Mouse (Mus musculus): ENCODE results near the gene Apc2. TPM values are rescaled to one million over a fixed set of nuclear protein-coding genes. Genes with fewer than 3 reads are reported as not detected.

The Apc2 gene
- polyA plus RNA-seq, 1 experiment from 2014 or later = 4.5 TPM

- peaks cover 3% of the 10 kb centered on the region; the same call in 1 of the 2 replicates for H3K27me3 ChIP-seq (ENCODE audit: control insufficient read depth, insufficient read depth, low read length)
- H3K4me1 ChIP-seq (ENCODE audit: control insufficient read depth, insufficient read depth, low read length) = peaks cover 13% of the 10 kb centered on the region
- H3K9ac ChIP-seq (ENCODE audit: low read length) = no peak overlapping the region
- H3K4me3 ChIP-seq (ENCODE audit: low read depth, low read length) = no peak overlapping the region
- no peaks in the 10 kb centered on the region for H3K36me3 ChIP-seq (ENCODE audit: control insufficient read depth, insufficient read depth, low read length)
- no peaks in the 10 kb centered on the region for H3K9me3 ChIP-seq (ENCODE audit: control insufficient read depth, low read length)
- DNase-seq (ENCODE audit: low spot score) (no peak), ATAC-seq (ENCODE audit: insufficient number of reproducible peaks, low FRiP score, low TSS enrichment, low read depth) (no peak)
- 81% methylated on average over 5 of the region's 5 CpGs for WGBS
- no peak overlapping the region for H3K27ac ChIP-seq (replicated peaks; ENCODE audit: low read depth, low read length)
- H3K4me2 ChIP-seq (ENCODE audit: low read depth, severe bottlenecking) = no peak overlapping the region; the same call in 1 of the 2 replicates
These were observed 36.8 kb downstream of the Apc2 start for GRCm38 (mm10) chr10:80332525-80332989.

GRCm38 (mm10) chr10:80336263-80336662 lies 40.5 kb downstream of the Apc2 start:
- H3K9ac ChIP-seq (ENCODE audit: low read length) = no peak overlapping the region
- H3K36me3 ChIP-seq (ENCODE audit: control insufficient read depth, insufficient read depth, low read length) = no peaks in the 10 kb centered on the region
- no peak overlapping the region for H3K4me3 ChIP-seq (ENCODE audit: low read depth, low read length)
- WGBS = 79% methylated on average over 12 of the region's 12 CpGs
- DNase-seq (ENCODE audit: low spot score) = no peak
- H3K4me1 ChIP-seq (ENCODE audit: control insufficient read depth, insufficient read depth, low read length) = no peaks in the 10 kb centered on the region
- H3K4me2 ChIP-seq (ENCODE audit: low read depth, severe bottlenecking) = no peak overlapping the region
- no peak overlapping the region for H3K27ac ChIP-seq (replicated peaks; ENCODE audit: low read depth, low read length)
- ATAC-seq (ENCODE audit: insufficient number of reproducible peaks, low FRiP score, low TSS enrichment, low read depth) = no peak
- peaks cover 12% of the 10 kb centered on the region for H3K27me3 ChIP-seq (ENCODE audit: control insufficient read depth, insufficient read depth, low read length)
- H3K9me3 ChIP-seq (ENCODE audit: control insufficient read depth, low read length) = no peaks in the 10 kb centered on the region

- 23% methylated on average over 19 of the region's 19 CpGs for WGBS
- Histone ChIP-seq H3K9me3 (ENCODE audit: control insufficient read depth, low read length) (no peaks in the 10 kb centered on the region), H3K36me3 (ENCODE audit: control insufficient read depth, insufficient read depth, low read length) (no peaks in the 10 kb centered on the region), H3K4me3 (ENCODE audit: low read depth, low read length) (no peak overlapping the region), H3K27ac (replicated peaks; ENCODE audit: low read depth, low read length) (no peak overlapping the region), H3K4me1 (ENCODE audit: control insufficient read depth, insufficient read depth, low read length) (peaks cover 7% of the 10 kb centered on the region), H3K9ac (ENCODE audit: low read length) (no peak overlapping the region), H3K27me3 (ENCODE audit: control insufficient read depth, insufficient read depth, low read length) (peaks cover 51% of the 10 kb centered on the region), H3K4me2 (ENCODE audit: low read depth, severe bottlenecking) (no peak overlapping the region)
- ATAC-seq (ENCODE audit: insufficient number of reproducible peaks, low FRiP score, low TSS enrichment, low read depth) (no peak), DNase-seq (ENCODE audit: low spot score) (peak; percentile 92)
These were observed 44.4 kb downstream of the Apc2 start for GRCm38 (mm10) chr10:80339941-80340750.

- H3K4me3 ChIP-seq (ENCODE audit: low read depth, low read length) = no peak overlapping the region
- DNase-seq (ENCODE audit: low spot score) = no peak
These were observed 45.2 kb downstream of the Apc2 start for GRCm38 (mm10) chr10:80341026-80341425.

GRCm38 (mm10) chr10:80341491-80342304 lies 45.9 kb downstream of the Apc2 start:
- ATAC-seq (ENCODE audit: insufficient number of reproducible peaks, low FRiP score, low TSS enrichment, low read depth) (no peak), DNase-seq (ENCODE audit: low spot score) (peak; percentile 34)
- Histone ChIP-seq H3K9ac (ENCODE audit: low read length) (no peak overlapping the region), H3K27ac (replicated peaks; ENCODE audit: low read depth, low read length) (no peak overlapping the region), H3K9me3 (ENCODE audit: control insufficient read depth, low read length) (no peaks in the 10 kb centered on the region), H3K4me3 (ENCODE audit: low read depth, low read length) (peak overlapping the region; percentile 8; the same call in 1 of the 2 replicates), H3K4me2 (ENCODE audit: low read depth, severe bottlenecking) (peak overlapping the region; percentile 37; the same call in 1 of the 2 replicates), H3K36me3 (ENCODE audit: control insufficient read depth, insufficient read depth, low read length) (no peaks in the 10 kb centered on the region), H3K4me1 (ENCODE audit: control insufficient read depth, insufficient read depth, low read length) (peaks cover 7% of the 10 kb centered on the region), H3K27me3 (ENCODE audit: control insufficient read depth, insufficient read depth, low read length) (peaks cover 66% of the 10 kb centered on the region)
- WGBS = 3% methylated on average over 45 of the region's 47 CpGs

More at GRCm38 (mm10) chr10:80341026-80341425, 45.2 kb downstream of the Apc2 start:
- H3K4me2 ChIP-seq (ENCODE audit: low read depth, severe bottlenecking) = no peak overlapping the region
- peaks cover 60% of the 10 kb centered on the region for H3K27me3 ChIP-seq (ENCODE audit: control insufficient read depth, insufficient read depth, low read length)
- H3K9ac ChIP-seq (ENCODE audit: low read length) = no peak overlapping the region
- WGBS = 18% methylated on average over 21 of the region's 21 CpGs
- no peak overlapping the region for H3K27ac ChIP-seq (replicated peaks; ENCODE audit: low read depth, low read length)
- no peaks in the 10 kb centered on the region for H3K9me3 ChIP-seq (ENCODE audit: control insufficient read depth, low read length)
- ATAC-seq (ENCODE audit: insufficient number of reproducible peaks, low FRiP score, low TSS enrichment, low read depth) = no peak
- H3K36me3 ChIP-seq (ENCODE audit: control insufficient read depth, insufficient read depth, low read length) = no peaks in the 10 kb centered on the region
- H3K4me1 ChIP-seq (ENCODE audit: control insufficient read depth, insufficient read depth, low read length) = peaks cover 7% of the 10 kb centered on the region

GRCm38 (mm10) chr10:80342305-80342748 lies 46.5 kb downstream of the Apc2 start:
- no peak for ATAC-seq (ENCODE audit: insufficient number of reproducible peaks, low FRiP score, low TSS enrichment, low read depth)
- no peak overlapping the region for H3K27ac ChIP-seq (replicated peaks; ENCODE audit: low read depth, low read length)

GRCm38 (mm10) chr10:80342749-80343424 lies 47.1 kb downstream of the Apc2 start:
- H3K4me1 ChIP-seq (ENCODE audit: control insufficient read depth, insufficient read depth, low read length) = peaks cover 7% of the 10 kb centered on the region
- DNase-seq (ENCODE audit: low spot score) = peak; percentile 62
- no peaks in the 10 kb centered on the region for H3K9me3 ChIP-seq (ENCODE audit: control insufficient read depth, low read length)
- ATAC-seq (ENCODE audit: insufficient number of reproducible peaks, low FRiP score, low TSS enrichment, low read depth) = peak; percentile 45; the same call in 1 of the 2 replicates
- no peak overlapping the region for H3K9ac ChIP-seq (ENCODE audit: low read length)
- no peaks in the 10 kb centered on the region for H3K36me3 ChIP-seq (ENCODE audit: control insufficient read depth, insufficient read depth, low read length)
- under 1% methylated on average over 30 of the region's 33 CpGs for WGBS
- peak overlapping the region; percentile 18; the same call in 1 of the 2 replicates for H3K4me3 ChIP-seq (ENCODE audit: low read depth, low read length)
- no peak overlapping the region for H3K27ac ChIP-seq (replicated peaks; ENCODE audit: low read depth, low read length)
- H3K27me3 ChIP-seq (ENCODE audit: control insufficient read depth, insufficient read depth, low read length) = peaks cover 77% of the 10 kb centered on the region
- peak overlapping the region; percentile 37; the same call in 1 of the 2 replicates for H3K4me2 ChIP-seq (ENCODE audit: low read depth, severe bottlenecking)

More at GRCm38 (mm10) chr10:80342305-80342748, 46.5 kb downstream of the Apc2 start:
- Histone ChIP-seq H3K27me3 (ENCODE audit: control insufficient read depth, insufficient read depth, low read length) (peaks cover 71% of the 10 kb centered on the region), H3K9ac (ENCODE audit: low read length) (no peak overlapping the region), H3K36me3 (ENCODE audit: control insufficient read depth, insufficient read depth, low read length) (no peaks in the 10 kb centered on the region), H3K9me3 (ENCODE audit: control insufficient read depth, low read length) (no peaks in the 10 kb centered on the region), H3K4me1 (ENCODE audit: control insufficient read depth, insufficient read depth, low read length) (peaks cover 7% of the 10 kb centered on the region), H3K4me3 (ENCODE audit: low read depth, low read length) (peak overlapping the region; percentile 18; the same call in 1 of the 2 replicates), H3K4me2 (ENCODE audit: low read depth, severe bottlenecking) (peak overlapping the region; percentile 37; the same call in 1 of the 2 replicates)
- WGBS = under 1% methylated on average over 26 of the region's 26 CpGs
- no peak for DNase-seq (ENCODE audit: low spot score)

Data from limb, embryonic 11.5 days (tissue).